Mouse (Mus musculus): ENCODE measurements at regions not wholly inside any gene's neighbourhood (a gene's known extent, or its start where the extent isn't known, plus 50 kb on each side); places are given as distances from the start of the nearest gene placed in this dataset.

DNA sequence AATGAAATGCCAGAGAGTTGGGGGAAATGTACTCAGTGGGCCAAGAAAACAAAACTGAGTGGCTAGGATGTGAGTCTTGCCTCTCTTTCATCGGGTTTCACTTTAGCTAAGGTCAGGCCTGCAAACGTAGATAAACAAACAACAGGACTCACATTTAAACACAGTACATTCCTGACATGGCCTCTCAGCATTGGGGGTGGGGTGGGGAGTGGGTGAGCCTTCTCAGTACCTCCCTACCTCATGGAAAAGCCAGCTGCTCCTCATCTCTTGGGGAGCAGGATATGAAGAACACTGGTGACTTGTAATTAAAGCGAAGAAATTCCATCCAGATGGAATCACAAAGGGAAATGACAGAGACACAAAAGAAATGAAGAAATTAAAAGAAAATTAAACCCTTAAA, 119.5 kb upstream of the Dio2 start:
- no peak overlapping the region for H3K4me3 ChIP-seq (ENCODE audit: low read depth, low read length)
- H3K27ac ChIP-seq (replicated peaks; ENCODE audit: low read depth, low read length) = no peak overlapping the region
- H3K4me1 ChIP-seq (ENCODE audit: control insufficient read depth, insufficient read depth, low read length) = no peaks in the 10 kb centered on the region
- no peak overlapping the region for H3K9ac ChIP-seq (ENCODE audit: low read depth, low read length)
- H3K9me3 ChIP-seq (ENCODE audit: control insufficient read depth, low read length) = no peaks in the 10 kb centered on the region
- WGBS = 19% methylated on average over 3 of the region's 3 CpGs
- H3K4me2 ChIP-seq (ENCODE audit: low read depth, low read length) = no peak overlapping the region
- H3K36me3 ChIP-seq (ENCODE audit: control insufficient read depth, insufficient read depth, low read length) = no peaks in the 10 kb centered on the region
- no peak for DNase-seq (ENCODE audit: low spot score)
- ATAC-seq (ENCODE audit: low read depth) = no peak
- H3K27me3 ChIP-seq (replicated peaks; ENCODE audit: control insufficient read depth, insufficient read depth, low read length) = no peaks in the 10 kb centered on the region

DNA sequence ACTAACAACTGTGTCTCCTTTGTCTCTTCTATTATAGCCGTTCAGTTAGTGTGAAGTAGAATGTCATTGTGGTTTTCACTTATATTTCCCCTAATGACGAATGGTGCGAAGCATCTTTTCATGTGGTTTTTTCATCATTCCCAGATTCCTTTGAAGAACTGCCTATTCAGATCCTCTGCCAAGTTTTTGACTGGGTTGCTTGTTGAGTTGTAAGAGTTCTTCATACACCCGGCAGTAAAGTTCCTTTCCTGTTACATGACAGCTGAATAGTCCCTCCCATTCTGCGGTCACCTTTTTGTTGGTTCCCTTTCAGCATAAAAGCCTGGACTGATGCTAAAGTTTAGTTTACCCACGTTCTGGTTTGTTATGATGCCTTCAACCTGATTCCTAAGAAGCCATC, 72.4 kb upstream of the Dio2 start:
- WGBS = 63% methylated on average over 6 of the region's 6 CpGs
- Histone ChIP-seq H3K36me3 (ENCODE audit: control insufficient read depth, insufficient read depth, low read length) (no peaks in the 10 kb centered on the region), H3K9ac (ENCODE audit: low read depth, low read length) (no peak overlapping the region), H3K27me3 (replicated peaks; ENCODE audit: control insufficient read depth, insufficient read depth, low read length) (no peaks in the 10 kb centered on the region), H3K9me3 (ENCODE audit: control insufficient read depth, low read length) (no peaks in the 10 kb centered on the region), H3K4me2 (ENCODE audit: low read depth, low read length) (no peak overlapping the region), H3K27ac (replicated peaks; ENCODE audit: low read depth, low read length) (no peak overlapping the region), H3K4me1 (ENCODE audit: control insufficient read depth, insufficient read depth, low read length) (no peaks in the 10 kb centered on the region), H3K4me3 (ENCODE audit: low read depth, low read length) (no peak overlapping the region)
- DNase-seq (ENCODE audit: low spot score) (peak; percentile 54), ATAC-seq (ENCODE audit: low read depth) (no peak)

DNA sequence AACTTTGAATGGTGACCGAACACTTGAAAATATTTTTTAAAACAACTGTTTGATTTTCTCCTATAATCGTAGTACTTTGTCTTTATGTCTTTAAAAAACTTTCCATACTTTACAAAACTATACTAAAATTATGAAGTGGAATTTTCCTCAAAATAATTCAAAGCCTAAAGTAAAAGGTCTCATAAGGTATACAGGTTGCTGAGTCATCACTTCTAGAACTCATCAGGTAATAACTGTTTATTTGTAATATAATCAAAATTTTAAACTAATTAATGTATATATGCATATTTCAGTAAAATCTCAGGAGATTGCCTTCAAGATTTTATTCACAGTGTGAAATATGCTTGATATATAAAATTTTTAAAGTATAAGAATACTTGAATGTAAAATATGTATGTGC, 52.3 kb upstream of the Dio2 start:
- no peaks in the 10 kb centered on the region for H3K4me1 ChIP-seq (ENCODE audit: control insufficient read depth, insufficient read depth, low read length)
- H3K9me3 ChIP-seq (ENCODE audit: control insufficient read depth, low read length) = no peaks in the 10 kb centered on the region
- WGBS = 93% methylated on average over 2 of the region's 2 CpGs
- no peaks in the 10 kb centered on the region for H3K36me3 ChIP-seq (ENCODE audit: control insufficient read depth, insufficient read depth, low read length)
- DNase-seq (ENCODE audit: low spot score) (no peak), ATAC-seq (ENCODE audit: low read depth) (no peak)
- H3K27me3 ChIP-seq (replicated peaks; ENCODE audit: control insufficient read depth, insufficient read depth, low read length) = no peaks in the 10 kb centered on the region
- no peak overlapping the region for H3K9ac ChIP-seq (ENCODE audit: low read depth, low read length)
- H3K27ac ChIP-seq (replicated peaks; ENCODE audit: low read depth, low read length) = no peak overlapping the region
- no peak overlapping the region for H3K4me3 ChIP-seq (ENCODE audit: low read depth, low read length)
- H3K4me2 ChIP-seq (ENCODE audit: low read depth, low read length) = no peak overlapping the region

Measured in embryonic facial prominence, embryonic 14.5 days (tissue).